Mouse (Mus musculus): ENCODE data around the gene Prr15l.

Gene Prr15l

GRCm38 (mm10) chr11:96947849-96948248 lies 19.9 kb downstream of the Prr15l start:
- DNase-seq (ENCODE audit: low read depth, low spot score): no peak

- peak; percentile 60 for DNase-seq (ENCODE audit: low read depth, low spot score)
Measured at GRCm38 (mm10) chr11:96950767-96951166, 22.9 kb downstream of the Prr15l start.

- DNase-seq (ENCODE audit: low read depth, low spot score): no peak
Measured at GRCm38 (mm10) chr11:96952426-96952825, 24.5 kb downstream of the Prr15l start.

GRCm38 (mm10) chr11:96952896-96953295 lies 25.0 kb downstream of the Prr15l start:
- no peak for DNase-seq (ENCODE audit: low read depth, low spot score)

- no peak for DNase-seq (ENCODE audit: low read depth, low spot score)
Measured at GRCm38 (mm10) chr11:96955094-96955493, 27.2 kb downstream of the Prr15l start.

GRCm38 (mm10) chr11:96956009-96956724 lies 28.3 kb downstream of the Prr15l start:
- DNase-seq (ENCODE audit: low read depth, low spot score): no peak

- no peak for DNase-seq (ENCODE audit: low read depth, low spot score)
Measured at GRCm38 (mm10) chr11:96957061-96957805, 29.3 kb downstream of the Prr15l start.

- peak; percentile 87 for DNase-seq (ENCODE audit: low read depth, low spot score)
Measured at GRCm38 (mm10) chr11:96963580-96963979, 35.7 kb downstream of the Prr15l start.

- DNase-seq (ENCODE audit: low read depth, low spot score): no peak
Measured at GRCm38 (mm10) chr11:96966172-96966571, 38.3 kb downstream of the Prr15l start.

GRCm38 (mm10) chr11:96966914-96967543 lies 39.1 kb downstream of the Prr15l start:
- peak; percentile 76 for DNase-seq (ENCODE audit: low read depth, low spot score)

GRCm38 (mm10) chr11:96967544-96968269 lies 39.8 kb downstream of the Prr15l start:
- DNase-seq (ENCODE audit: low read depth, low spot score): peak; percentile 49

- no peak for DNase-seq (ENCODE audit: low read depth, low spot score)
Measured at GRCm38 (mm10) chr11:96968476-96968875, 40.6 kb downstream of the Prr15l start.

- no peak for DNase-seq (ENCODE audit: low read depth, low spot score)
Measured at GRCm38 (mm10) chr11:96969280-96969722, 41.4 kb downstream of the Prr15l start.

GRCm38 (mm10) chr11:96969746-96970145 lies 41.8 kb downstream of the Prr15l start:
- DNase-seq (ENCODE audit: low read depth, low spot score): no peak

- no peak for DNase-seq (ENCODE audit: low read depth, low spot score)
Measured at GRCm38 (mm10) chr11:96970341-96970740, 42.4 kb downstream of the Prr15l start.

GRCm38 (mm10) chr11:96972906-96973305 lies 45.0 kb downstream of the Prr15l start:
- DNase-seq (ENCODE audit: low read depth, low spot score): no peak

- DNase-seq (ENCODE audit: low read depth, low spot score): no peak
Measured at GRCm38 (mm10) chr11:96973426-96973964, 45.6 kb downstream of the Prr15l start.

GRCm38 (mm10) chr11:96974813-96975212 lies 46.9 kb downstream of the Prr15l start:
- no peak for DNase-seq (ENCODE audit: low read depth, low spot score)

- no peak for DNase-seq (ENCODE audit: low read depth, low spot score)
Measured at GRCm38 (mm10) chr11:96975511-96976378, 47.8 kb downstream of the Prr15l start.

GRCm38 (mm10) chr11:96976379-96976687 lies 48.4 kb downstream of the Prr15l start:
- DNase-seq (ENCODE audit: low read depth, low spot score): no peak

All from CD4-positive, CD25-positive, alpha-beta regulatory T cell, adult 2 months (primary cell).